Mouse (Mus musculus) regulatory T cell (primary cell): ENCODE measurements around the gene Uap1.

ENCODE experiments used
- in situ Hi-C: fragments of 300-600 bp; cut with MboI, MseI; formaldehyde crosslinking; loops from one replicate; pipeline ENCODE4 v1.15.1; 2025; ENCODE audit warnings: high pct_unique_total_duplicates

The Uap1 gene

DNA sequence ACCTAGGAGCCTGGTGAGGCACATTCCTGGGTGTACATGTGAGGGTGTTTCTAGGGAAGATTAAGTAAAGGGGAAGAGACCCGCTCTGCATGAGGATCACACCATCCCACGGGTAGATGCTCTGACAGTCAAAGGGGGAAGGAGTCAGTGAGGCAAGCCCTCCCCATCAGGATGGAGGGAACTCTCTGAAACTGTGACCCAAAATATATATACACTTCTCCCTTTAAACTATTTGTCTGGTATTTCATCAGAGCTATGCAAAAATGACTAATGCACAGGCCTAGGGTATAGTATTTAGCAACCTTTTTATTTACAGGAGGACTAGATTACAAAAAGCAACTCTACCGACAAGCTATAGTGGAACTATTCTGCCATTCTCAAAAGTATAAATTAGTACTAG lies 9.8 kb downstream of the Uap1 start:
- in situ Hi-C loops, result no loop called here

DNA sequence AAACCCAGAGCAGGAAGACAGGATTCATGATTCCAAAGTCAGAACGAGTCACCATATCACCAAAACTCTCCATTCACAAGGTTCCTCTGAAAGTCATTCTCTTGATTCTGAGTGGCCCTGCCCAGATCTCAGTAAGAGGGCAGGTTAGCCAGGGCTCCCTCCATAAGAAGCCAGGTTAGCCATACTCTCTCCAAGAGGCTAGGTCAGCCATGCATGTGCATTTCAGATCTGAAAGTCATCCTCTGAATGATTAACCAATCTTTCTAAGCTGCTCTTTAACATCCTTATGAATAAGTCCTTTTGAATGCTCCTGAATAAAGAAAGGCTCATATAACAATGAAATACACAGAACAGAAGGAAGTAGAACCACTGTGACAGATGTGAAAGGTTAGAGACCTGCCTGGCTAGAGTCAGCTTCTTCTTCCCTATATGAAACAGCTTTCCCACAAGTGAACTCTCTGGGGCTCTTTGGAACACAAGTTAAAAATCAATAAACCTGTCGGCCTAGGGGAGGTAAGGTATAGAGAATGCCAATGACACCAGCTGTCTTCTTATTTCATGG lies 10.6 kb downstream of the Uap1 start:
- in situ Hi-C loops, result no loop called here

DNA sequence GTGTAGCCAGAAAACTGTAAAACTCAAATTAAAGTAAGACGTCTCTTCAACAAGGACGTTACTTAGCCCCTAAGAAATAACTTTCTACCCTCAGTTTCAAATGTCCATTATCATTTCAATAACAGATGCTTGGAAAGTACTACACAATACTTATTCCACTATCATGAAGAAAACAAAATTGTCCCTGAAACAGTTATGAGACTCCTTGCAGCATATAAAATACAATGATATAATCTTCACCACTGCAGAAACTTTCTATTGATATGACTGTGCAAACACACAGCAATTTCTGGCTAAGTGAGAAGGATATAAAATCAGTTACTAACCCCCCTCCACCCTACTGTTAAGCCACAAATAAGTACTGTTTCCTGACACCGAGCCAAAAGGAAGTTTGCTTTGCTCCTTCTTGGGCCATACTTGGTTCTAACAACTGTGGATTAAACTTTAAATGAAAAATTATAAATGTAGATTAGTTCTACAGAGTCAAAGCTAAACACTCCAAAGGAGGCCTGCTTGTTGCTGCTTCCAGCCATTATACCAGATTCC lies 11.3 kb downstream of the Uap1 start:
- in situ Hi-C loops, result no loop called here

DNA sequence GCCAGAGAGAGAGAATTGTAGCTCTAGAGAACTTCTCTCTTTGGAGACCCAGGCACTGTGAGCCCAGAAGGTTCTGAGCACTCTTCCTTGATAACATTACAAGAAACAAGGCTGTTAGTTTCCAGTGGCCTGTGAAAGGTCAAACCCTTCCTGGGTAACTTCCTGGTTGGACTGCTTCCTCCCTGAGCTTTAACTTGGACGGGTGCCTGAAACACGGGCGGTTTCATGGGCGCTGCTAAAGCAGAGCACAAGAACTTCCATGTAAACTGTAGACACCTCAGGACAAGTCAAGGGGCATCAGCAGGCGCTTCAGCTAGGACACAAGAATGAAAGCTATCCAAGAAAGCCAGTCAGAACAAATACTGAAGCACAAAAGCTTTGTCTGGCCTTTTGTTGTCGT lies 12.9 kb downstream of the Uap1 start:
- in situ Hi-C loops, result no loop called here

DNA sequence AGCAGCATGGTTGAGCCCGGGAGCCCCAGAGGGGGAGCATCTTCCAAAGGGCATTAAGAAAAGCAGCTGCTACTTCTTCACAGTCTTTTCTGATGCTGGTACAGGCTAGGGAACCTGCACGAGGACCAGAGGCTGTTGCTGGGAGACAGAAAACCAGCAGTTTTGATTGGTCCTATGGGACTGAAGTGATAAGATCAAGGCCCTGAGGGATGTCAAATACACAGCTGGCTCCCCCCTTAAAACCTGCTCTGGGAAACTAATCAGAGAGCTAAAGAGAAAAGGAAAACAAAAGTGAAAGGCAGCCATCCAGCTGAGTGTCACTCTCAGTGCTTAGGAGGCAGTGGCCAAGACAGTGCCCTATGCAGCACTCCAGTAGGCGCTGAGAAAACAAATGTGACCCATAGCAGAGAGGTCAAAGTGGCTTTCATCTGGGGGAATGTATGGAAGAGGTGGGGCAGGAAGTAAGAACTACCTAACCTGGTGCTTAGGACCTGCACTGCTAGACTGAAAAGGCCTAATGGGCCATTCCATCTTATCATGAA lies 14.3 kb downstream of the Uap1 start:
- in situ Hi-C loops, result no loop called here

DNA sequence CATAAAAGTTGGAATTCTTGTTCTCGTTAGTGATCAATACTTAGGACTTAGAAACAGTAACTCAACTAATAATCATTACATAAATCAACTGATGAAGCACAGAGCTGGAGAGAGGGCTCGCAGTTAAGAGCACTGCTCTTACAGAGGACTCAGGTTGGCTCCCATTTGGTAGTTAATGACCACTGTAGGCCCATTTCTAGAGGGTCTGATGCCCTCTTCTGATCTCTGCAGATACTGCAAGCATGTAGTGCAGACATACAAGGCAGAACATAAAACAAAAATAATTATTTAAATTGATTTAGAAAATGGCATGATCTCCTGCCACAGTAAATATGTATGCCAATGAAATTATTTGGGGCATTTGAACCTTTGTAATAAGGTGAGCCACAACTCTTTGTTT lies 15.1 kb downstream of the Uap1 start:
- in situ Hi-C loops, result no loop called here

DNA sequence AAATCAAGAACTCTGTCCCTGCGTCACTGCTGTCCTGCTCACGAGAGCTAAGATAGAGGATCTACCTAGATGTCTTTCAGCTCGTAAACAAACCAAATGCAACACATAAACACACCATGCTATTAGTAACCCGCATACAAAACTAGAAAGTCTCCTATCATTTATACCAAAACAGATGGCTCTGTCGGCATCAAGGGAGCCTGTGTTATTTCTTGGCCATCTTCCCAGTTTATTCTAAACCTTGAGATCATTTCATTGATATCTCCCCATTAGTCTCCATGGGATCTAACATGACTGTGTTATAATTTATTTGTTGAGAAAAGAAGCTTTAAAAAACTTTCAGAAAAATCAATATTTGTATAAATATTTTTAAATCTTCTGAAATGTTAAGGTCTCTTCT lies 19.0 kb downstream of the Uap1 start:
- in situ Hi-C loops, result no loop called here

DNA sequence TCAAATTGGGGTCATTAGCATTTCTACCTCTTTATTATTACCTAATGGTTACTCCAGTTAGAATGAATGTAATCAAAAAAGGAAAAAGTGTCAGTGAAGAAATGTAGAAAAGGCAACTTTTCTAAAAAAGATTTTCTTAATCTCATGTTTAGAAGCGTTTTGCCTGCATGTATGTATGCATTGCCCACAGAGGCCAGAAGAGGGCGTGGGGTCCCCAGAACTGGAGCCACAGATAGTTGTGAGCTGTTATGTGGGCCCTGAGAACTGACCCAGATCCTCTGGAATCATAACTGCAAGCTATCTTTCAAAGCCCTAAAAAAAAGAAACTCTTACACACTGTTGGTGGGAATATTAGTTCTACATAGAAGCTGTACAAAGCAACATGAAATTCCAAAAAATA lies 19.5 kb downstream of the Uap1 start:
- in situ Hi-C loops, result no loop called here

DNA sequence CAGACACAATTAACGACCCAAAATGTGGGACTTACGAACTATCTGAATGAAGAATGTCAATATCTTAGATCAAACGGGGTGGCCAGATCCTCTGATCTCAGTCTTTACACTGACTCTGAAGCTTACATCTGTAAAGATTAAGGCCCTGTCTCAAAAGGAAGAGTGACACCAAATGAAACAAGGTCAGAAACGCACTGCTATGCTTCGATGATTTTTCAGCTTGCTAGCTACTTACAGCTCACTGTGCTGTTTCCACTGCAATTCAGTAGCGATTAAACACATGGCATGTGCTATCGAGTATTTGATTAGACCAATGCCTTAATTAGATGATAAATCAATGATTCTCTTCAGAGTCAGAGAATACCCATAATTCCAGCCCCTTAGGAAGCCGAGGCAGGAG lies 20.8 kb downstream of the Uap1 start:
- in situ Hi-C loops, result no loop called here

DNA sequence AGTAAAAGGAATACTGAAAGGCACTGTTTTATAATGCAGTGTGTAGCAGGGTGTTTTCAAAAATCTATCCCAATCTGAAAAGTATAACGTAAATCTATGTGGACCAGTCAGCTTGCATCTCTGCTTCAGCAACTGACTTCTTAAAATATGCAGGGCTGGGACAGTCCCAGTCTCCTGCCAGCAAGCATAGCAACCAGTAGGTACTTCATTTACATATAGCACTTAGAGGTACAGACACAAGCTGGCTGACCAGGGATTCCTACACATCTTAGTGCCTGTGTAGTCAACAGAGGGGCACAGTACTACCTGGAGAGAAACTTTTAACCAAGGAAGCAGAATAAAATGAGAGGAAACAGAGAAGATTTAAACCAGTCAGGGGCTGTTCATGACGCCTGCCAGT lies 22.2 kb downstream of the Uap1 start:
- in situ Hi-C loops, result no loop called here

DNA sequence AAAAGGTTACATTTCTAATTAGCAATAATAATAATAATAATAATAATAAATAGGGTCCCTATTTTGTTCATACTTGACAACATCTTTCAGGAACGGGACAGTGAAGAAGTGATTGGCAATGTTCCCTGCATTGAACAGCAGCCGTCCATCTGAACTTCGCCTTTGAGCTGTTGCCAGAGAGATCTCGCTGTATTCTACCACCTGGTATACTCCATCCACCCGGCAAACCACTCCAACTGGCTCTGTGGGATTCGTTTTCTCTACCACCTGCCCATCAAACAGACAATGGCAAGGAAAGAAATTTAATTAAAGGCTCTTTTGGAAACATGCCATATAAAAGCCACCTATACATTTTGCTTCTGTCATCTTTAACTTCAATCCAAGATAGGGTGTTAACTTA lies 23.9 kb downstream of the Uap1 start:
- in situ Hi-C loops, result no loop called here

DNA sequence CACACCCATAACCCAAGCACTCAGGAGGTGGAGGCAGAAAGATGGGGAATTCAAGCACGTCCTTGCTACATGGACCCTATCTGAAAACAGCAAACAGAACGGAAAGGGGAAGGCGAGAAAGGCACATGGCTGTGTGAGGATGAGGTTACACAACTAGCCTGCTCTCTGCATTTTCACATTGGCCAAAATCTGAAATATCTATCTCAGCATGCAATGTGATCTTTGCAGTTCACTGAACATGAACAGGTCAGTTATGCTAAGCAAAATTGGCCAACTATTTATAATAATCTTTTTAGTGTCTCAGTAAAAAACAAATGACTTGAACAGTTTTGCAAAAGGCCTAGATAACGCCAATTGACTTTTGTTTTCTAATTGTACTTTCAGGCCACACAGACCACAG lies 25.0 kb downstream of the Uap1 start:
- in situ Hi-C loops, result loop anchor here (5.0 to 25.0 kb wide), 2 partner anchors 48 to 612 kb away; partner anchors contain the start of gene Nuf2

DNA sequence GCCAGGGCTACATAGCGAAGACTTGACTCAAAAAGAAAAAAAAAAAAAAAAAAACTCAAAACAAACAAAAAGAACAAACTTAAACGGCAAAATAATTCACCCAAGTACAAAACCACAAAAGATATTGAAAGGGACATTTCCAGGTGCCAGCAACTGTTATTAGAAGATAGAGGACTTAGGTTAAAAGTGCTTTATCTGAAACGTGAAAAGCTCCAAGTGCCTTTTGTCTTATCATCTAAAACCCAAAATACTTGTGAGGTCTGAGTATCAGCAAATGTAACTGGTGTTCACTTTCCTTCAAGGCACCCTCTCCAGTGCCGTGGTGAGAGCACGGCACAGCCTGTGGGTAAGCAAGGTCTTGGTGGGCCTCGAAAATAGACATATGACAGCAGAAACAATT lies 26.2 kb downstream of the Uap1 start:
- in situ Hi-C loops, result loop anchor here (5.0 to 25.0 kb wide), 2 partner anchors 49 to 611 kb away; partner anchors contain the start of gene Nuf2

DNA sequence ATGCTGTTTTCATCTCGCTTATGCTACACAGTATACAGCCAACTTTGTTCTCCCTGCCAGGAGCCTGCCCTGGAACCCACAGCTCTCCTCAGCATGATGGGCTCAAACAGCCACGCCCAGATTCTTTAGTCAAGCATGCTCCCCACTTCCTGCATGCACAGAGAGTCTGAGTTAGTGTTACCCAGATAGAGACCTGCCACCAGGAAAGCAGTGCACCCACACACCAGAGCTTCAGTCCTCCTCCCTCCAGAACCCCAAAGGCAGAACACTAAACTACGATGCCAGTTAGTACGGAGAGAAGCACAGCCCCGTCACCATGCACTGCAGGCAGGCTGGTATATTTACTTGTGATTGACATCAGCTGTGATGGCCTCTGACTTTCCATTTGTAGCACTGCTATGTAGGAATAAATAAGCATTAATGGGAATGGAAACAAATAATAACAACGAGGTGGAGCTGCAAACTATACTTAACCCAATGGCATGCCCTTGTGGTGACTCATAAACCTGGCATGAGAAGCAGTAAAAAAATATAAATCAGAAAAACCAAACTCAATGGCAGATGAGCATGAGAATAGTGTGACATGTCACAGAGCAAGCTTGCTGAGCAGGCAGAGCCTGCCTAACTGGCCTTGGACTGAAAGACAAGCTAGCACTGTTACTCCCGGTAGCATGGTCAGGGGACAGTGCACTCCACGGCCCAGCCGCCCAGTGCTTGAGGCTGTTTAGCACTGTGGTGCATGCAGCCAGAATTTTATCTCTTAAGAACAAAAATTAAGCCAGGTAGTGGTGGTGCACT lies 26.9 kb downstream of the Uap1 start:
- in situ Hi-C loops, result loop anchor here (5.0 to 25.0 kb wide), 2 partner anchors 49 to 611 kb away; partner anchors contain the start of gene Nuf2

DNA sequence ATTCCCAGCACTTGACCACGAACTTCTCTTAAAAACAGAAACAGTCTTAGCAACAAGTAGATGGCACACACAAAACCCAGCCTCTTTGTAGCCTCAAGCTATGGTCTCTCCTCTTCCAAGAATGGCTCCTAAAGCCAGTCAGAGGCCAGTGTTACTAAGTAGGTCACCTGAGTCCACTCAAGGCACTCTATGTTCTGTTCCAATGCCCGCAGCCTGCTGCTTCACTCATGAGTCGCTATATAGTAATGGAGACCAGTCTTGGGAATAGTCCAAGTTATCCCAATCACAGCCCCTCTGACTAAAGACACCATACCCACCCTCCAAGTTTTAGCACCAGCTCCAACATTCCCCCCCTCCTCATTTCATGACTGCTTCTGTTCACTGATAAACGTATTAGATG lies 29.2 kb downstream of the Uap1 start:
- in situ Hi-C loops, result loop anchor here (5.0 to 25.0 kb wide), 2 partner anchors 52 to 608 kb away; partner anchors contain the start of gene Nuf2

DNA sequence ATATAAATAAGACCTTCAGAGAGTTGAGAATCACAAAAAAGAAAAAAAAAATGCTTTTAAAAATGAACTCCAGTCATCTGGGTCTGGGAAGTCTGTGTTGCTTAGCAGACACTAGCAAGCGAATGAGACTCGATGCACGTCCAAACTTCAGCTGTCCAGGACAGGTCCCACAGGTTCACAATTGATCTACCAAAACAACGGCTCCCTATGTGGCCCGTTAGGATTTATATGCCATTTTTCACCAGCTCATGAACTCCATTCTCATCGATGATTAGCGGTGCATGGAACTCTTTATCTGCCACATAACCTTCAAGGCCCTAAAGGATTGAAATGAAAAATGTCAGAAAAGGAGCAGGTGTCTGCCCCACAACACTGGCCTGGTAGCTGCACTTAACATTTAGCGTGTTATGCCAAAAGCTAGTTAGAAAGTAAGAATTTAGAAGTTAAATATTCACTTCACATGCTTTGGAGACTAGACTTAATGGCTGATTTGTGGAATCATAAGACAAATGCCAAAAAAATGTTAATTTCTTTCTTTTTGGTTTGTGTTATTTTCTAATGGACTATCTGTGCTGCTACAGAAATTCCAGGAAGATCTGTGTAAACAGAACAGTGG lies 32.4 kb downstream of the Uap1 start:
- in situ Hi-C loops, result loop anchor here (5.0 to 25.0 kb wide), 2 partner anchors 190 to 605 kb away; partner anchors contain the start of gene Nuf2

DNA sequence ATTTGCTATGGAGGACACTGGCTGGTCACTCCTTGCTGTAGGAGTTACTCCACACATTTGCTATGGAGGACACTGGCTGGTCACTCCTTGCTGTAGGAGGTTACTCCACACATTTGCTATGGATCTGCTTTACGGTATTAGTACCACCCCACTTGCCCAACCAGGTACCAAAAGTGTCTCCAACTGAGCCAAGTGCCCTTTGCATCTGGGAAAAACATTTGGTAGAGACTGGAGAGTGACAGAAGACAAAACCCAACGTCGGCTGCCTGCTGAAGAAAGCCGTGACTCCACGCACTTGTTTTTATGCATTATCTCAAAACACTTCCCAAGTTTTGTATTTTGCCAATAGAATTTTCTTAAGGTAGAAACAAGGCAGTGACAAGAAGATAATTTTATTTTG lies 33.1 kb downstream of the Uap1 start:
- in situ Hi-C loops, result loop anchor here (5.0 to 25.0 kb wide), 2 partner anchors 189 to 604 kb away; partner anchors contain the start of gene Nuf2

DNA sequence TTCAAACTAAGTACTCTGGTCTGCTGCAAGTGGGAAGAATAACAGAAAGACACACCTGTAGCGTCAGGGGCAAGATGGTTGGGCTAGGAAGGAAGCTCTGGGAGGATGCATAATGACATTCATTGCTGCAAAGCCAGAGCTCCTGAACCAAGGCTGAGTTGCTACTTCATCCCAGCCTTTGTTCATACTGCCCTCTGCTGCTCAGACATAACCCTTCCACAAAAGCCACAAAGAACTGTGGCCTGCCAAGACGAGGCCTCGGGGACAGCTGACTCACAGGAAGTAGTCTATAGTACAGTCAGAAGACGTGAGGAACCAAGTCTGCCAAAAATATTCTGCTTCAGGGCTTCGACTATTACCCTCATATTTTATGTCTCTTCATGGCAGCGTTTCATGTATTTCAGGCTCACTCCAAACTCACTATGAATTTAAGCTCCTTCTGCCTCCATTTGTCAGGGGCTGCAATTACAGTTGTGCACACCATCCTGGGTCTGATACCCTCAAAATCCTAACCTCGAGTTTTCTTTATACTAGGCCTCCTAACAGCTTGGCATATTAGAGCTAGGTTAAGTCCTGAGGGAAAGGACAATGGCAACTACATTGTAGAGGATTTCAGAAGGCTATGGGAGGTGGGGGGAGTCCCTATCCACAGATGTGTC lies 38.3 kb downstream of the Uap1 start:
- in situ Hi-C loops, result loop anchor here (25.0 kb wide), 1 partner anchor 599 kb away; the partner anchor contains the start of gene Nuf2

DNA sequence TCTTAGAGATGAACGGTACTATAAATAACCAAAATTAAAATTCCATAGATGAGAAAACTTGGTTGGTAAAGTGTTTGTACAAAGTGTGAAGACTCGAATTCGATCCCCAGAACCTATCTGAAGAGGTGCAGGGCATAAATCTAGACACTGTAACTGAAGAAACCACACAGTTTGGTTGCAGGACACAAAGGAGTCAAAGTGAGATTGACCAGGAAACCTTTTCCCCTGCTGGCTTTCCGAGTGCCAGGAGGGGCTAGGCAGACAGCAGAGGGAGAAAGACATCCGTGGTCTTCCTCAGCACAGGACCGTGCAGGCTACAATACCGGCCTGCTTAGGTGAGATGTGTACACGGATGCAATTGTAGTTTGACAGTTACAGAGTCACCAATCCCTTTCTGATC lies 40.5 kb downstream of the Uap1 start:
- in situ Hi-C loops, result loop anchor here (5.0 to 25.0 kb wide), 2 partner anchors 42 to 597 kb away; partner anchors contain the start of gene Nuf2

DNA sequence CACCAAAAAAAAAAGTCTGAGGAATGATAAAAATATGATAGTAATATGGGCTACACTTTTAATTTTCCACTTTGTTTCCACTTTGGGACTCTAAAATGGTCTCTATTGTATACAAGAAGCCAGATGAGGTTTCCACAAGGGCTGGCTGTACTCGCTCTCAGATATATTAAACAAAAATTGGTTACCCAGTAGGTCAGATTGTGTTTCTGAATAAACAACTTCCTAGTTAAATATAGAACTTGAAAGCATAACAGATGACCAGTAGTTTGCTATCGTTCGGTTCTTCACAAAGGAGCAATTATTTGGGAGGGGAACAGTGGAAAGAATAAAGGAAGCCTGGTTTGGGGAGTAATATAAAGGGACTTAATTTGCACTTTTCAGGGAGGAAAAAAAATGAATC lies 43.8 kb downstream of the Uap1 start:
- in situ Hi-C loops, result loop anchor here (5.0 to 25.0 kb wide), 2 partner anchors 39 to 594 kb away; partner anchors contain the start of gene Nuf2

DNA sequence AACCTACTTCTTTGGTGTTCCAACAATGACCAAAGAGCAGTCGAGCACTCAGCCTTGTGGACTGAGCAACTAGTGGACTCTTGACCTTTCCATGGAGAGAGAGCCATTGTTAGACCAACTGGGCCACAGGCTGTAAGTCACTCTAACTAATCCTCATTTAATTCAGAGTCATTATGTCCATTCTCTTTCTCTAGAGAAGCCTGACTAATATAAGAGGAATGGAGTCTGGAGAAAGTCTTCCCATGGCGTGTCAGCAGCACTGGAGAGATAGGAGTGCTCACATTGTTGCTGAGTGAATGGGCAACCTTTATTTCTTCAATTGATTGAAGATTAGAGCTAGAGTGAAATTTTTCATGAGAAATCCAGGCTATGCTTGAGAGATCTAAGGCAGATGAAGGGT lies 50.1 kb downstream of the Uap1 start:
- in situ Hi-C loops, result loop anchor here (25.0 kb wide), 1 partner anchor 587 kb away; the partner anchor contains the start of gene Nuf2
